Mouse (Mus musculus) hindbrain, embryonic 14.5 days (tissue): Measurements from ENCODE around the gene Ifitm5. TPM values are rescaled to one million over a fixed set of nuclear protein-coding genes. Genes with fewer than 3 reads are reported as not detected.

Source experiments
- ATAC-seq: fragments of 200-750 bp; cut with Nextera tagmentation; 2 replicates; pipeline ENCODE4 v1.8.0; 2017; ENCODE audit warnings: moderate number of reproducible peaks, mild to moderate bottlenecking, moderate TSS enrichment, moderate library complexity; ENCODE audit not compliant: low FRiP score
- DNase-seq: peaks from one replicate; pipeline ENCODE4 v3.0.0-alpha.2; 2015; ENCODE audit warnings: low spot score
- H3K27ac ChIP-seq: fragments of 300-500 bp; sonication (generic); 2 replicates; pipeline ENCODE4 v1.5.1; 2014; ENCODE audit warnings: mild to moderate bottlenecking, moderate library complexity
- H3K27me3 ChIP-seq: fragments of 300-500 bp; sonication (generic); 2 replicates; pipeline ENCODE4 v1.6.1; 2014; ENCODE audit warnings: mild to moderate bottlenecking, low read length, mixed read lengths; ENCODE audit not compliant: control insufficient read depth, insufficient read depth
- H3K36me3 ChIP-seq: fragments of 300-500 bp; sonication (generic); replicated peaks from 2 replicates; pipeline ENCODE4 v1.6.1; 2014; ENCODE audit not compliant: control insufficient read depth, insufficient read depth
- H3K4me1 ChIP-seq: fragments of 300-500 bp; sonication (generic); replicated peaks from 2 replicates; pipeline ENCODE4 v1.6.1; 2014; ENCODE audit warnings: antibody characterized with exemption, low read length, mixed read lengths; ENCODE audit not compliant: control insufficient read depth, insufficient read depth
- H3K4me2 ChIP-seq: fragments of 300-500 bp; sonication (generic); replicated peaks from 2 replicates; pipeline ENCODE4 v1.6.1; 2014; ENCODE audit warnings: mild to moderate bottlenecking, moderate library complexity
- H3K4me3 ChIP-seq: fragments of 300-500 bp; sonication (generic); replicated peaks from 2 replicates; pipeline ENCODE4 v1.5.1; 2014; ENCODE audit warnings: mild to moderate bottlenecking, low read length
- H3K9ac ChIP-seq: fragments of 300-500 bp; sonication (generic); 2 replicates; pipeline ENCODE4 v1.6.1; 2014
- H3K9me3 ChIP-seq: fragments of 300-500 bp; sonication (generic); 2 replicates; pipeline ENCODE4 v1.6.1; 2016; ENCODE audit warnings: low read length; ENCODE audit not compliant: control insufficient read depth
- WGBS: fragments of 180-500 bp; shearing (Covaris S2); extraction: QIAGEN DNeasy Blood & Tissue Kit; methylation state at CpG from one replicate; pipeline ENCODE4 v1.1.7; 2014; 5-methylcytosine and 5-hydroxymethylcytosine counted together
- polyA plus RNA-seq: library from polyadenylated mRNA; unstranded; fragments of >200 nt; fragmentation: Nextera tagmentation; extraction: Ambion mirVana; gene quantifications from 2 replicates; pipeline ENCODE4 v1.2.1, GENCODE M21; 2014

Gene Ifitm5
- polyA plus RNA-seq, 1 experiment from 2014 or later = 0.55 TPM

DNA sequence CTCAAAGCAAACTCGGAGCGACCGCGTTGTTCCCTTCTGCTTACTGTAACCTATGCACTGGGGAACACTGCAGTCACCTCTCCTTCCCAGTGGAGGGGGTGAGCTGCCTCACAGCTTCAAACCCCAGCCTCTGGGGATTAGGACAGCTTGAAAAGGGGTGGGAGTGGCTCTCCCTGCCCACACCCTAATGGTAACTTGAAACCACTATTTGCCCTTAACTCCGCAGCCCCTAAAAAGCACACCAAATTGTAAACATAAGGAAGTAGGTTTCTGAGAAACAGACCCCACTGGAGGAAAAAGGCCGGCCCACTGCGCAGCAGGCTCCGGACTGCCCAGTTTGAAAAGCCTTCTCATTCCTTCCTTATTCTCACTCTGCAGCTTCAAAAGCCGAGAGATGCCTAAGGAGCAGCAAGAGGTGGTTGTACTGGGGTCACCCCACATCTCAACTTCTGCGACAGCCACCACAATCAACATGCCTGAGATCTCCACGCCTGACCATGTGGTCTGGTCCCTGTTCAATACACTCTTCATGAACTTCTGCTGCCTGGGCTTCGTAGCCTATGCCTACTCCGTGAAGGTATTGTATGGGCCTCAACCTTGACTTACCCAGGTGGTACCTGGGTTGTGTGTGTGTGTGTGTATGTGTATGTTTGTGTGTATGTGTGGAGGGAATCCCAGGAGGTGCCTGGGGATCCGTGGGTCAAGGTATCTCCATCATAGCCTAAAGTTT is 17.9 kb upstream of the Ifitm5 start:
- ATAC-seq = no peak
- no peaks in the 10 kb centered on the region for H3K36me3 ChIP-seq
- no peak overlapping the region for H3K27ac ChIP-seq
- DNase-seq = no peak
- H3K4me3 ChIP-seq = no peak overlapping the region
- H3K9me3 ChIP-seq = no peaks in the 10 kb centered on the region
- WGBS = 10% methylated on average over 14 of the region's 14 CpGs
- no peaks in the 10 kb centered on the region for H3K27me3 ChIP-seq
- H3K4me1 ChIP-seq = no peaks in the 10 kb centered on the region
- H3K4me2 ChIP-seq = no peak overlapping the region
- H3K9ac ChIP-seq = no peak overlapping the region

DNA sequence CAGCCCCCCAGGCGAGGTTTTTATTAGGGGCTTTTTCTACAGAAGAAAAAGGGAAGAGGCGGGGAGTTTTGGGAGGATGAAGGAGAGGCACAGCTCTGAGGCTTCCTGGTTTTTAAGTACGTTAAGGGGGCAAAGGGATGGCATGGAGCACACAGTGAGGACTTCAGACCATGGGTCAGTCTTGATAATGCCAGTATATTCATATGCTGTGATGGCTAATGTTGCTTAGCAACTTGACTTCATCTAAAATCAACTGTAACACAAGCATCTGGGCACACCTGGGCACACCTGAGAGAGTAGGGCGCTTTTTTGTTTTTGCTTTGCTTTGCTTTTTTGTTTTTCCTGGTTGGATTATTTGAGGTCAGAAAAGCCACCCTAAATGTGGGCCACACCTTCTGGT is 16.8 kb upstream of the Ifitm5 start, which contains the start of gene Ifitm1:
TSS of gene Ifitm1 (plus strand) at position 301 of the 400 bp plus-strand sequence.
- WGBS = 89% methylated on average over 4 of the region's 4 CpGs
- H3K27ac ChIP-seq = no peak within 1 kb of the TSS
- no peak for ATAC-seq

GRCm38 (mm10) chr7:140962733-140963132 is 12.6 kb upstream of the Ifitm5 start:
- Histone ChIP-seq H3K9ac (no peak overlapping the region), H3K27ac (no peak overlapping the region), H3K4me2 (no peak overlapping the region), H3K4me3 (no peak overlapping the region), H3K27me3 (no peaks in the 10 kb centered on the region), H3K9me3 (no peaks in the 10 kb centered on the region), H3K36me3 (no peaks in the 10 kb centered on the region), H3K4me1 (no peaks in the 10 kb centered on the region; the same call in 1 of the 2 replicates)
- no peak for ATAC-seq
- DNase-seq = no peak
- WGBS = 68% methylated on average over 2 of the region's 2 CpGs

More for the DNA sequence above, 16.8 kb upstream of the Ifitm5 start, which contains the start of gene Ifitm1:
- DNase-seq = no peak
- no peaks in the 10 kb centered on the region for H3K4me1 ChIP-seq
- H3K4me2 ChIP-seq = no peak within 1 kb of the TSS
- H3K9me3 ChIP-seq = no peaks in the 10 kb centered on the region
- H3K9ac ChIP-seq = no peak within 1 kb of the TSS
- no peaks in the 10 kb centered on the region for H3K27me3 ChIP-seq
- no peaks in the 10 kb centered on the region for H3K36me3 ChIP-seq
- H3K4me3 ChIP-seq = no peak within 1 kb of the TSS

- H3K4me3 ChIP-seq = no peak overlapping the region
- no peaks in the 10 kb centered on the region; the same call in 1 of the 2 replicates for H3K4me1 ChIP-seq
- no peak for ATAC-seq
- no peak for DNase-seq
- no peak overlapping the region for H3K4me2 ChIP-seq
- no peak overlapping the region for H3K27ac ChIP-seq
- no peaks in the 10 kb centered on the region for H3K36me3 ChIP-seq
- no peaks in the 10 kb centered on the region for H3K27me3 ChIP-seq
- 42% methylated on average over 2 of the region's 2 CpGs for WGBS
- H3K9me3 ChIP-seq = no peaks in the 10 kb centered on the region
- no peak overlapping the region for H3K9ac ChIP-seq
Observed at GRCm38 (mm10) chr7:140961416-140961815, 11.3 kb upstream of the Ifitm5 start.

DNA sequence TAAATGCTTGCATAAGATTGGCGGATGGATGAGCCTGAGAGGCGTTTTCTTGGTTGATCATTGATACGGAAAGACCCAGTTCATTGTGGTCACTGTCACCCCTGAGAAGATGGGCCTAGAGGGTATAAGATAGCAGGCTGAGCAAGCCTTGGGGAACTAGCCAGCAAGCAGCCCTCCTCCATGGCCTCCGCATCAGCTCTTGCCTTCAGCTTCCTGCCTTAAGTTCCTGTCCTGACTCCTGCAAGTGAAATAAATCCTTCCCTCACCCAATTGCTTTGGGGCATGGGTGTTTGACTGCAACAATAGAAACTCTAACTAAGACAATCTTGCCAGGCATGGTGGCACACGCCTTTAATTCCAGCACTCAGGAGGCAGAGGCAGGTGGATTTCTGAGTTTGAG is 9.9 kb upstream of the Ifitm5 start:
- Histone ChIP-seq H3K4me2 (no peak overlapping the region), H3K27me3 (no peaks in the 10 kb centered on the region), H3K4me1 (peaks cover 5% of the 10 kb centered on the region; the same call in 1 of the 2 replicates), H3K36me3 (no peaks in the 10 kb centered on the region), H3K9me3 (no peaks in the 10 kb centered on the region), H3K4me3 (no peak overlapping the region), H3K27ac (no peak overlapping the region), H3K9ac (no peak overlapping the region)
- ATAC-seq (no peak), DNase-seq (no peak)
- 57% methylated on average over 5 of the region's 5 CpGs for WGBS

GRCm38 (mm10) chr7:140959181-140959901 is 9.2 kb upstream of the Ifitm5 start:
- ATAC-seq (no peak), DNase-seq (peak; percentile 68)
- no peak overlapping the region for H3K27ac ChIP-seq
- peaks cover 8% of the 10 kb centered on the region; the same call in 1 of the 2 replicates for H3K4me1 ChIP-seq
- no peaks in the 10 kb centered on the region for H3K9me3 ChIP-seq
- no peak overlapping the region for H3K4me3 ChIP-seq
- no peaks in the 10 kb centered on the region for H3K27me3 ChIP-seq
- no peak overlapping the region for H3K4me2 ChIP-seq
- H3K9ac ChIP-seq = no peak overlapping the region
- no peaks in the 10 kb centered on the region for H3K36me3 ChIP-seq
- 3% methylated on average over 9 of the region's 9 CpGs for WGBS

- Histone ChIP-seq H3K27ac (no peak overlapping the region), H3K9me3 (no peaks in the 10 kb centered on the region), H3K27me3 (no peaks in the 10 kb centered on the region), H3K4me3 (no peak overlapping the region), H3K4me2 (no peak overlapping the region), H3K36me3 (no peaks in the 10 kb centered on the region), H3K9ac (no peak overlapping the region), H3K4me1 (peaks cover 8% of the 10 kb centered on the region; the same call in 1 of the 2 replicates)
- no peak for DNase-seq
- WGBS = 54% methylated on average over 6 of the region's 6 CpGs
- no peak for ATAC-seq
Observed at GRCm38 (mm10) chr7:140956556-140956869, 6.4 kb upstream of the Ifitm5 start.

GRCm38 (mm10) chr7:140955758-140956555 is 5.9 kb upstream of the Ifitm5 start, which contains the start of the genes Gm45717 and Ifitm2:
Gene Gm45717 (minus strand): TSS chr7:140955937.
Gene Ifitm2 (minus strand): TSS chr7:140955987.
- Histone ChIP-seq H3K27ac (peak within 1 kb of the TSS; percentile 14; the same call in 1 of the 2 replicates), H3K27me3 (no peaks in the 10 kb centered on the region), H3K4me3 (peak within 1 kb of the TSS; percentile 33), H3K9ac (peak within 1 kb of the TSS; percentile 49), H3K4me2 (peak within 1 kb of the TSS; percentile 61), H3K36me3 (no peaks in the 10 kb centered on the region), H3K9me3 (no peaks in the 10 kb centered on the region), H3K4me1 (peaks cover 8% of the 10 kb centered on the region; the same call in 1 of the 2 replicates)
- 26% methylated on average over 11 of the region's 11 CpGs for WGBS
- ATAC-seq (peak; percentile 24; the same call in 1 of the 2 replicates), DNase-seq (peak; percentile 48)

DNA sequence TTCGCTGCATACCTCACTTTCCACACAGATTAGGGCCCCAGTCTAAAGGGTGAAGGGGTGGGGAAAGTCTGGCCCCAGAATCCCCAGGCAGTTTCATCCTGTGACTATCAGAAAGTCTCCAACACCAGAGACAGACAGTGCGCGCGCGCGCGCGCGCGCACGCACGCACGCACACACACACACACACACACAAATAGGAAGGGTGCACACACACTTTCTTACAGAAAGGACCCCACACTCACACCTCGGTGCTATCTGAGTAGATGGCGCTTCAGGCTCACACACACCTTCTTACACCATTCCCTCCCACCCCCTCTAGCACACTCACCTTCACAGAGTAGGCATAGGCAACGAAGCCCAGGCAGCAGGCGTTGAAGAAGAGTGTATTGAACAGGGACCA is 5.3 kb upstream of the Ifitm5 start:
- no peak for DNase-seq
- no peaks in the 10 kb centered on the region for H3K36me3 ChIP-seq
- H3K27me3 ChIP-seq = no peaks in the 10 kb centered on the region
- peak overlapping the region; percentile 49 for H3K9ac ChIP-seq
- peak overlapping the region; percentile 33 for H3K4me3 ChIP-seq
- peak overlapping the region; percentile 61 for H3K4me2 ChIP-seq
- WGBS = 21% methylated on average over 17 of the region's 17 CpGs
- no peak; the same call in 1 of the 2 replicates for ATAC-seq
- H3K9me3 ChIP-seq = no peaks in the 10 kb centered on the region
- H3K27ac ChIP-seq = peak overlapping the region; percentile 14; the same call in 1 of the 2 replicates
- peaks cover 8% of the 10 kb centered on the region; the same call in 1 of the 2 replicates for H3K4me1 ChIP-seq
